Mouse (Mus musculus): ENCODE results near the gene Mink1.

The Mink1 gene

GRCm38 (mm10) chr11:70653345-70654197, 90.9 kb downstream of the Mink1 start:
- DNase-seq (ENCODE audit: low read depth, low spot score) = no peak

GRCm38 (mm10) chr11:70654198-70654922, 91.7 kb downstream of the Mink1 start, which contains the start of gene Pfn1:
TSS of gene Pfn1 (minus strand) at chr11:70654644.
- peak; percentile 62 for DNase-seq (ENCODE audit: low read depth, low spot score)

GRCm38 (mm10) chr11:70654923-70655570, 92.4 kb downstream of the Mink1 start:
- DNase-seq (ENCODE audit: low read depth, low spot score) = peak; percentile 55

GRCm38 (mm10) chr11:70655571-70656455, 93.1 kb downstream of the Mink1 start:
- DNase-seq (ENCODE audit: low read depth, low spot score) = no peak

- no peak for DNase-seq (ENCODE audit: low read depth, low spot score)
These were observed 93.8 kb downstream of the Mink1 start for GRCm38 (mm10) chr11:70656456-70656927.

- DNase-seq (ENCODE audit: low read depth, low spot score) = no peak
These were observed 94.3 kb downstream of the Mink1 start, which contains the start of gene Eno3 for GRCm38 (mm10) chr11:70656964-70657363. TSS of gene Eno3 (plus strand) at chr11:70657202.

DNA sequence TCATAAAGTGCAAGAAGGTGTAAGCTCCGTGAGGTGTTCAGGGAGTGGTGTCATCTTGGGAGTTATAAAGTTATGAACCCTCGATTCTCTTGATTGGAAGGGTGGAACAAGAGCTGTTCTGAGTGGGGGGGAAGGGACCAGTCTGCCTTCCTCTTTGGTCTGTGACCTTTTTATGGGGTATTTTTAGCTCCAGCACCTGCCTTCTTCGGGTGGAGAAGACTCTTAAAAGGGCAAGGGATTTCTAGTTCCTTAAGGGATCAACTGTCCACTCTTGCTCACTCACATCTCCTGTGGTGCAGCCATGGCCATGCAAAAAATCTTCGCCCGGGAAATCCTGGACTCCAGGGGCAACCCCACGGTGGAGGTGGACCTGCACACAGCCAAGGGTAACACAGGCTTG, 94.9 kb downstream of the Mink1 start:
- no peak for DNase-seq (ENCODE audit: low read depth, low spot score)

DNA sequence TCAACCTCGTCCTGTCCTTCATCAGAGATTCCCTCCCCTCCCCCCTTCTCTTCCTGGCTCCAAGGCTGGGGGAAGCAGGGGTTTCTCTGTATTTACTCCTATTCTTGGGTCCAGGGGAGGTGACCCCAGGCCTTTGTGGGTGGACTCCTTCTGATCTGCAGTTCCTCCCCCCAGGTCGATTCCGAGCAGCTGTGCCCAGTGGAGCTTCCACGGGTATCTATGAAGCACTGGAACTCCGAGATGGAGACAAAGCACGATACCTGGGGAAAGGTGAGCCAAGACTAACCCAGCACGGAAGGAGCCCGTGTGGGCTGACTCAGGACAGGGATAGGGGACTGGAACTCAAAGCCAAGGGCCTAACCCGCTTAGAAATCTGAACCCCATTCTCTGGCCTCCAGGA, 95.3 kb downstream of the Mink1 start:
- no peak for DNase-seq (ENCODE audit: low read depth, low spot score)

DNA sequence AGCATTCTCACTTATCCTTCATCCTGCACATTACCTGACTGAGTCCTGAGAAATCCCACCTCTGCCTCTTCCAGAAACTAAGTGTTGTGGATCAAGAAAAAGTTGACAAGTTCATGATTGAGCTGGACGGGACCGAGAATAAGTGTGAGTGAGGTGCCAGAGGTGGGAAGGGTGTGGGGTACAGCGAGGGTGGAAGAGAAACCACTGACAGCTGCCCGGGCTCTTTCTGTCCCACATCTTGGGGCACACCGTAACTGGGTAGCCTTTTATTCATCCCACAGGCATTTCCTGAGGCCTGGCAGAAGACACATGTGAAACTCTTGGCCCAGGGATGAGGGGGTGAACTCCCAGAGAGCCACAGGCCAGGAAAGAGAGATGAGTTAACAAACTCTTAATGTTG, 95.8 kb downstream of the Mink1 start:
- no peak for DNase-seq (ENCODE audit: low read depth, low spot score)

DNA sequence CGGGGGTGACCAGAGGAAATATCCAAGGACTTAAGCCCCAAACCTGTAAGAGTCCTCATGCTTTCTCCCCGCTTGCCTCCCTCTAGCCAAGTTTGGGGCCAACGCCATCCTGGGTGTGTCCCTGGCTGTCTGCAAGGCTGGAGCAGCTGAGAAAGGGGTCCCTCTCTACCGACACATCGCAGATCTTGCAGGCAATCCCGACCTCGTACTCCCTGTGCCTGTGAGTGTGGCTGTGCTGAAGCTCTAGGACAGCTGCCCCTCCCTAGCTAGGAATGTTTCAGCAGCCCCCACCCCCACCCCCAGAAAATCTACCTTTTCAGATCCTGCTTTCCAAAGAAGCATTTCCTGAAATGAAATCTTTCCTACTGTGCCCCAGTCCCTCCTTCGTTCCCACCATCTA, 96.3 kb downstream of the Mink1 start:
- no peak for DNase-seq (ENCODE audit: low read depth, low spot score)

DNA sequence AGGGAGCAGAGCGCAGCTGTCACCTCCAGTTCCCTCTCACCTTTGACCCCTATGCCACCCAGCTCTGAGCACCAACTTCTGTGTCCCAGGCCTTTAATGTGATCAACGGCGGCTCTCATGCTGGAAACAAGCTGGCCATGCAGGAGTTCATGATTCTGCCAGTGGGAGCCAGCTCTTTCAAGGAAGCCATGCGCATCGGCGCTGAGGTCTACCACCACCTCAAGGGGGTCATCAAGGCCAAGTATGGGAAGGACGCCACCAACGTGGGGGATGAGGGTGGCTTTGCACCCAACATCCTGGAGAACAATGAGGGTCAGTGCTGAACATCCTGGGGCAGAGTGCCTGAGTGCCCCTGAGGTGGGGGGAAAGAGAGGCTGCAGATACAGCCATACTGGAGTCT, 97.9 kb downstream of the Mink1 start:
- DNase-seq (ENCODE audit: low read depth, low spot score) = no peak

- no peak for DNase-seq (ENCODE audit: low read depth, low spot score)
These were observed 100.4 kb downstream of the Mink1 start for GRCm38 (mm10) chr11:70663101-70663500.

- no peak for DNase-seq (ENCODE audit: low read depth, low spot score)
These were observed 101.3 kb downstream of the Mink1 start for GRCm38 (mm10) chr11:70663957-70664356.

All from telencephalon, adult 2 months (tissue).